Mouse (Mus musculus): ENCODE measurements around the gene Agpat4. TPM values are rescaled to one million over a fixed set of nuclear protein-coding genes. Genes with fewer than 3 reads are reported as not detected.

Agpat4 gene
- total RNA-seq, 1 experiment = 45.7 TPM

- TF ChIP-seq HCFC1 (IDR thresholded peaks at IDR 0.05; ENCODE audit: borderline replicate concordance, insufficient read depth, low read length) (no peak), CHD2 (IDR thresholded peaks at IDR 0.05; ENCODE audit: low read depth, low read length) (no peak), ZNF384 (IDR thresholded peaks at IDR 0.05; ENCODE audit: low read depth, low read length) (no peak), MAFK (IDR thresholded peaks at IDR 0.05; ENCODE audit: insufficient read depth, low read depth, low read length) (no peak), ZC3H11A (IDR thresholded peaks at IDR 0.05; ENCODE audit: borderline replicate concordance, low read depth, low read length) (no peak)
- no peak for DNase-seq (ENCODE audit: low read depth, low spot score)
Observed at GRCm38 (mm10) chr17:12258517-12258916, 140.0 kb downstream of the Agpat4 start.

GRCm38 (mm10) chr17:12259957-12260356 lies 141.5 kb downstream of the Agpat4 start:
- Histone ChIP-seq H3K9ac (ENCODE audit: insufficient read depth, low read depth, low read length, poor library complexity, severe bottlenecking) (no peak overlapping the region), H3K27ac (ENCODE audit: insufficient read depth, low read depth, low read length, poor library complexity, severe bottlenecking) (no peak overlapping the region), H3K36me3 (ENCODE audit: control insufficient read depth, insufficient read depth, low read length, poor library complexity, severe bottlenecking) (peaks cover 28% of the 10 kb centered on the region; the same call in 1 of the 2 replicates), H3K4me3 (ENCODE audit: insufficient read depth in 1 of 2, low read depth in 1 of 2, low read length in 2 of 2, poor library complexity in 1 of 2, severe bottlenecking in 1 of 2) (no peak overlapping the region), H3K4me1 (ENCODE audit: control insufficient read depth in 2 of 2, insufficient read depth in 2 of 2, low read length in 2 of 2, poor library complexity in 1 of 2) (no peaks in the 10 kb centered on the region), H3K9me3 (ENCODE audit: control insufficient read depth, insufficient read depth, low read depth, low read length) (no peaks in the 10 kb centered on the region)
- no peak for TF ChIP-seq ZNF384 (IDR thresholded peaks at IDR 0.05; ENCODE audit: low read depth, low read length)
- TF ChIP-seq HCFC1 (IDR thresholded peaks at IDR 0.05; ENCODE audit: borderline replicate concordance, insufficient read depth, low read length) = no peak
- no peak for TF ChIP-seq CHD2 (IDR thresholded peaks at IDR 0.05; ENCODE audit: low read depth, low read length)
- TF ChIP-seq MAFK (IDR thresholded peaks at IDR 0.05; ENCODE audit: insufficient read depth, low read depth, low read length) = no peak
- no peak for TF ChIP-seq ZC3H11A (IDR thresholded peaks at IDR 0.05; ENCODE audit: borderline replicate concordance, low read depth, low read length)
- DNase-seq (ENCODE audit: low read depth, low spot score) = no peak
- in situ Hi-C loops (cut with MboI; ENCODE audit: low sequenced_read_pairs in 2 of 2, unreplicated experiment in 2 of 2) = no loop called here

More at GRCm38 (mm10) chr17:12258517-12258916, 140.0 kb downstream of the Agpat4 start:
- no peaks in the 10 kb centered on the region for H3K4me1 ChIP-seq (ENCODE audit: control insufficient read depth in 2 of 2, insufficient read depth in 2 of 2, low read length in 2 of 2, poor library complexity in 1 of 2)
- in situ Hi-C loops (cut with MboI; ENCODE audit: low sequenced_read_pairs in 2 of 2, unreplicated experiment in 2 of 2) = no loop called here
- H3K9ac ChIP-seq (ENCODE audit: insufficient read depth, low read depth, low read length, poor library complexity, severe bottlenecking) = no peak overlapping the region
- 0 out of 2 replicates have a peak, but pooled peaks cover 3% of the 10 kb centered on the region for H3K9me3 ChIP-seq (ENCODE audit: control insufficient read depth, insufficient read depth, low read depth, low read length)
- peaks cover 40% of the 10 kb centered on the region for H3K36me3 ChIP-seq (ENCODE audit: control insufficient read depth, insufficient read depth, low read length, poor library complexity, severe bottlenecking)
- H3K4me3 ChIP-seq (ENCODE audit: insufficient read depth in 1 of 2, low read depth in 1 of 2, low read length in 2 of 2, poor library complexity in 1 of 2, severe bottlenecking in 1 of 2) = no peak overlapping the region
- H3K27ac ChIP-seq (ENCODE audit: insufficient read depth, low read depth, low read length, poor library complexity, severe bottlenecking) = no peak overlapping the region

DNA sequence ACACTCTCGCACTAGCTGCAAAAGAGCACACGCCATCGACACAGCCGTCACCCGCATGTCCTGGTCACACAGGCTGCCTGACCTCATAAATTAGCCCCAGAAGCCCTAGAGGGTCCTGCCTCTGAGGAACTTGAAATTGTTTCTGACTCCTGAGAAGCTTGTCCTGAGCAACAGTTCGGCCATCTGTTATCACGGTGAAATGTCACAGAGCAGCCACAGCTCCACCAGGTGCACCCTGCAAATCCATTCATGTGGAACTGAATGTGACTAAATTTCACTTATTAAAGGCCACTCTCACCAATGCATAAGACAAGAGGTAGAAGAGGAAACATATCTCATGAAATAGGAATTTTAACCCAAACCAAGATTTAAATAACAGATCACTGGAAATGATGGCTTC lies 142.9 kb downstream of the Agpat4 start:
- TF ChIP-seq ZNF384 (IDR thresholded peaks at IDR 0.05; ENCODE audit: low read depth, low read length) (no peak), HCFC1 (IDR thresholded peaks at IDR 0.05; ENCODE audit: borderline replicate concordance, insufficient read depth, low read length) (no peak), CHD2 (IDR thresholded peaks at IDR 0.05; ENCODE audit: low read depth, low read length) (no peak), MAFK (IDR thresholded peaks at IDR 0.05; ENCODE audit: insufficient read depth, low read depth, low read length) (no peak), ZC3H11A (IDR thresholded peaks at IDR 0.05; ENCODE audit: borderline replicate concordance, low read depth, low read length) (no peak)
- Histone ChIP-seq H3K4me1 (ENCODE audit: control insufficient read depth in 2 of 2, insufficient read depth in 2 of 2, low read length in 2 of 2, poor library complexity in 1 of 2) (peaks cover 0 to 5% of the 10 kb centered on the region in 2 experiments; a peak in 2 of 4 replicates), H3K4me3 (ENCODE audit: insufficient read depth in 1 of 2, low read depth in 1 of 2, low read length in 2 of 2, poor library complexity in 1 of 2, severe bottlenecking in 1 of 2) (no peak overlapping the region), H3K9me3 (ENCODE audit: control insufficient read depth, insufficient read depth, low read depth, low read length) (no peaks in the 10 kb centered on the region), H3K9ac (ENCODE audit: insufficient read depth, low read depth, low read length, poor library complexity, severe bottlenecking) (no peak overlapping the region), H3K36me3 (ENCODE audit: control insufficient read depth, insufficient read depth, low read length, poor library complexity, severe bottlenecking) (peaks cover 16% of the 10 kb centered on the region; the same call in 1 of the 2 replicates), H3K27ac (ENCODE audit: insufficient read depth, low read depth, low read length, poor library complexity, severe bottlenecking) (no peak overlapping the region)
- in situ Hi-C loops (cut with MboI; ENCODE audit: low sequenced_read_pairs in 2 of 2, unreplicated experiment in 2 of 2) = no loop called here
- DNase-seq (ENCODE audit: low read depth, low spot score) = no peak

- no peaks in the 10 kb centered on the region for H3K9me3 ChIP-seq (ENCODE audit: control insufficient read depth, insufficient read depth, low read depth, low read length)
- no peak overlapping the region for H3K4me3 ChIP-seq (ENCODE audit: insufficient read depth in 1 of 2, low read depth in 1 of 2, low read length in 2 of 2, poor library complexity in 1 of 2, severe bottlenecking in 1 of 2)
- no peak overlapping the region for H3K9ac ChIP-seq (ENCODE audit: insufficient read depth, low read depth, low read length, poor library complexity, severe bottlenecking)
- no peak for DNase-seq (ENCODE audit: low read depth, low spot score)
- peaks cover 11% of the 10 kb centered on the region; the same call in 1 of the 2 replicates for H3K36me3 ChIP-seq (ENCODE audit: control insufficient read depth, insufficient read depth, low read length, poor library complexity, severe bottlenecking)
- in situ Hi-C loops (cut with MboI; ENCODE audit: low sequenced_read_pairs in 2 of 2, unreplicated experiment in 2 of 2) = no loop called here
- H3K27ac ChIP-seq (ENCODE audit: insufficient read depth, low read depth, low read length, poor library complexity, severe bottlenecking) = no peak overlapping the region
- H3K4me1 ChIP-seq (ENCODE audit: control insufficient read depth in 2 of 2, insufficient read depth in 2 of 2, low read length in 2 of 2, poor library complexity in 1 of 2) = peaks cover 0 to 5% of the 10 kb centered on the region in 2 experiments; a peak in 2 of 4 replicates
- TF ChIP-seq HCFC1 (IDR thresholded peaks at IDR 0.05; ENCODE audit: borderline replicate concordance, insufficient read depth, low read length) = no peak
- TF ChIP-seq ZNF384 (IDR thresholded peaks at IDR 0.05; ENCODE audit: low read depth, low read length) = no peak
- no peak for TF ChIP-seq ZC3H11A (IDR thresholded peaks at IDR 0.05; ENCODE audit: borderline replicate concordance, low read depth, low read length)
- TF ChIP-seq CHD2 (IDR thresholded peaks at IDR 0.05; ENCODE audit: low read depth, low read length) = no peak
- TF ChIP-seq MAFK (IDR thresholded peaks at IDR 0.05; ENCODE audit: insufficient read depth, low read depth, low read length) = no peak
Observed at GRCm38 (mm10) chr17:12261887-12262286, 143.4 kb downstream of the Agpat4 start.

All from ES-E14 (cell line).